Mouse (Mus musculus) cerebellum, adult 18-20 months (tissue): Measurements from ENCODE around the gene Hist1h2aa.
A peak's percentile ranks its signal among the peaks of the same experiment; 100 is the strongest.

Source experiments
- DNase-seq, 2 experiments: peaks; one replicate each; pipeline ENCODE4 v3.0.0; 2021

Hist1h2aa gene

GRCm38 (mm10) chr13:23934211-23934520 is at the start of gene Hist1h2aa:
TSS of gene Hist1h2aa (plus strand) at chr13:23934462.
- no peak for DNase-seq

DNA sequence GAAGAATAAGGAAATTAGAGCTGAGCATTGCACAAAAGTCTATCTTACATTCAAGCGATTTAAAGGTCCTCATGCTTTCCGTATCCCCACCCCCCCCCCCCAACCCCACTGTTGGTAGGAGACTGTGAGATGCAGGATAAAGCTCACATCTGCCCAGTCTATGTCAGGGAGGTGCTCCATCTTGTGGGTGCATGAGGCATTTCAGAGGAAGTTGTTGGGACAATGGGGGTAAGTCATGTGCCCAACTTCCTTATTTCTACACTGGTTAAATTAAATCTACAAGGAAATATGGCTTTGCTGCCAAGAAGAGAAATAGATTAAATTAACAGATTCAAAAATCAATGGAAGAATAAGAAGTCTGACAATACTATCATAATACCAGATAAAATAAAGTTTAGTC is 48.7 kb upstream of the Hist1h2aa start:
- DNase-seq: no peak

DNA sequence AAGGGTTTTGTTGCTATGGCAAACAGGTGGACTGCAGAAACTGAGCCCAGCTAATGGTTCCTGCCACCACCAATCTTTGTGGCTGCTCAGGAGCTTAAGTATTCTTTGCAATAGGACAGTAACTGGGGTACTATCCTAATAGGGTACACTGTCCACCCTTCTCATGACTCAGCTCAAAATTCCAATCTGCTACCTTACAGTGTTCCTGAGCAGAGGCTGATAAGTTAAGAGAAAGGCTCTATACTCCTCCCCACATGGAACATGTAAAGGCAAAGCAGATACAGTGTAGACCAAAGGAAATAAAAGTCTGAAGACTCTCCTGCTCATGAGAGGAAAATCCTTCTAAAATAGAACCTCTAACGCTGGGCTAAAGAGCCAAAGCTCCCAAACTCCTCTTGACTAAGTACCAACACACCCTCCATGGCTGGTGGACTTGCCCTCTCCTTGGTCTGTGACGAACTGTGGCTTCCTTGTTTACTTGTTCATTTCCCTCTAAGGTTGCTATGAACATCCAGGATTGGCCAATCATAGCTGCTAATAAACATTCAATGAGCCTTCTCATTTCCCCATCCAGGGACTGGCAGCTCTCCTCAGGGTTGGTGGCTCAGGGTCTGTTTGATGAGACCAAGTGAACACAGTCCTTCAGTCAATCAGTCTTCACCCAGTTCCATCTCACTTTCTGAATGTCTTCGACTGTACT is 47.1 kb upstream of the Hist1h2aa start:
- no peak for DNase-seq

DNA sequence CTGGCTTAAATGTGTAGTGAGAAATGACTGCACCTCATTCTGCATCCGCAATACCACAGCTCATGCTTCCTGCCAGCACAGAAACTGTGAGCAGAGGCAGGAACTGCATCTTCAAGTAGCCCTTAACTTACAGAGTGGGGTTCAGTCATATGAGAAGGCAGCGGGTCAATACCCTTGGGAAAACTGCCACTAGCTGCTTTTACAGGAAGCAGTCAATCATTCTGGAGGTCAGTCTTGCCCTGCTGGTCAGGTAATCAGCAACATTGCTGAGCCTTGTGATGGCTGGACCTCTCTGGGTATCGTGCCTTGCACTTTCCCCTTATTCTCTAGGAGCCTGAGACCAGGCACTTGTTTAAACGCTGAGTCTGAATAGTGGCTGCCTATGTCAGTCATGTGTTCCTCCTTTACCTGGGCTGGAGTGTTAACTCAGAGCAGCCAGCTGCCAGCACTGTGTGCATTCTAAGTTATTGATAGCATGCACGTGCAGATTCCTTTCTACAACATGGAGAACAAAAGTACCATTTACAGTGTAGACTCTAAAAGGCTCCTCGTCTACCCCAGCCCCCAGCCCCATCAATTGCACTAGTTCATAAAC is 45.2 kb upstream of the Hist1h2aa start:
- no peak for DNase-seq

DNA sequence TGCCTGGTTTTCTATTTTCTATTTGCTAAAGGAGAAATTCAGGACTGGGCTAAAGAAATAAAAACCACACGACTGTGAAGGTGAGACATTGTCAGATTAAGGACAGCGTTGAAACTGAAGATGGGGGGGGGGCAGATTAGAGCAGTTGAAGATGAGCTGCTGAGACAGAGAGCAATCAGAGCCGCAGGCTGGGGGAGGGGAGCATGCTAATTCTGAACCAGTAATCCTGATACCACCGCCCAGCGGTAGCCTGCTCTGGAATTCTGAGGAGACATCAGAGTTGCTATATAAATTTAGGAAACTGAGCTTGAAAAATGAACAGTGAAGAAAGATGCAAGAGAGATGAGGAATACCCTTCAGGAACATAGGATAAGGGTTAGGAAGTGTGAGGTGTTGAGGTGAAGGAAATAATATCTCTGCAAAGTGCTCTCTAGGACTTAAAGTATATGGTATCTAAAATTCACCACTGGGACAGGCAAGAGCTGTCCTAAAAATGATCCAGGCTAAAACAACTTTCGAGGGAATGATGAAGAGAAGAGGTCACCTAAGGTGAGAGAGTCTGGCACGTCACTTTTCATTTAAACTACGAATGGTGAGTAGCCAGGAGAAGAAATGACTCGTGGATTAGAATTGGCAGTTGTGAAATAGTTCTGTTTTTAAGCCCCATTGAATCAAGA is 41.5 kb upstream of the Hist1h2aa start:
- DNase-seq: no peak

- no peak for DNase-seq
Measured at GRCm38 (mm10) chr13:23893269-23893593, 41.0 kb upstream of the Hist1h2aa start.

DNA sequence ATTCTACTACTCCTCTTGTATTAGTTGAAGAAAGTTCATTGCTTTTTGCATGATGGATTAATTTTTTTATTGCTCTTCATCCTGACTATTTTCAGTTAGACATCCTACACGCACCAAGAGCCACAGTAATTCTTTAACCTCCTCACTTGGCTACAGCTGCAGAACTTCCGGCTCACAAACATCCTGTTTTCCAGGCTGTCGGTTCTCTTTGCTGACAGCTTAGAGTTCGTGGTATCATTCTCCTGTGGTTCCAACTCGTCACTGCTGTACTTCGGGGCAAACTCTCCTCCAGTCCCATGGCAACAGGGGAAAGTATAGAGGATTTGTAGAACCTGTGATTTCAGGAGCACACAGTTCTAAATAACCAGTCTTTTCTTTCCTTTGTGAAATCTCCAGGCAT is 36.0 kb upstream of the Hist1h2aa start:
- DNase-seq: no peak

- no peak for DNase-seq
Measured at GRCm38 (mm10) chr13:23906906-23907305, 27.4 kb upstream of the Hist1h2aa start.

GRCm38 (mm10) chr13:23910121-23910520 is 24.1 kb upstream of the Hist1h2aa start:
- DNase-seq: no peak

DNA sequence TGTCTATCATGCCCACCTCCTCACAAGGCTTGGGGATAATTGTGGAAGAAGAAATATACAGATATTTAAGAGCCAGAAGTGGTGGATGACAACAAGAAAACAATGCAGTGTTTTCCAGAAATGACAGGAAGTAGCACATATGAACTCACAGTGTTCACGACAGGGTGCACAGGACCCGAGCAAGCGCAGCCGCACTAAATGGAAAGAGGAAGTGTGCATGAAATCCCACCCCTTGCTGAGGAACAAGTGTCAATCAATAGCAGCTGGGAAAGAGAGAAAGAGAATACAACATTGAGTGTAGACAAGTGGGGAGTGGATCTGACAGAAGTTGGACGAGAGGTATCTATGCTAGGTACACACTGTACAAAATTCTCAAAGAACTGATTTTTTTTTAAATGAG is 22.9 kb upstream of the Hist1h2aa start:
- no peak for DNase-seq

DNA sequence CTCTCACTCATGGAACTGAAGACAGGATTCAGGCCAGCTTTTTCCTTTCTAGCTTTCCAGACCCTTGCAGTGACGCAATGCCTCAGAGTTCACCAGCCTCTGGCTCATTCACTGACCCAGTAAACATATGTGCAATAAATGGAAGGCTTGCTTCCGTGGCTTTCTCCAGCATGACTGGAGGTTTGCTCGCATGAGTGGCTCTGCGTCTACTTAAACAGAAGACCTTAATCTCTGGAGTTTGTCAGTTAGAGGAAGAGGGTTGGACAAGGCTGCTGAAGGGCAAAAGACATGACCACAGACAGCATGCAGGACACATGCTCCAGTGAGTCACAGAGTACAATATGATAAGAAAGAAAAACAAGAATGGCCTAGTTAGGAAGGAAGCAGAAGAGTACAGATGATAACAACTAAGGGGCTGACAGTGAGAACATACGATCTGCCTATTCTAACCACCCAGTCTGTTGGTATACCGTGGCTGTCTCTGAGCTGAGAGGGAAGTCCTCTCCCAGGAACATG is 20.4 kb upstream of the Hist1h2aa start:
- DNase-seq: no peak

DNA sequence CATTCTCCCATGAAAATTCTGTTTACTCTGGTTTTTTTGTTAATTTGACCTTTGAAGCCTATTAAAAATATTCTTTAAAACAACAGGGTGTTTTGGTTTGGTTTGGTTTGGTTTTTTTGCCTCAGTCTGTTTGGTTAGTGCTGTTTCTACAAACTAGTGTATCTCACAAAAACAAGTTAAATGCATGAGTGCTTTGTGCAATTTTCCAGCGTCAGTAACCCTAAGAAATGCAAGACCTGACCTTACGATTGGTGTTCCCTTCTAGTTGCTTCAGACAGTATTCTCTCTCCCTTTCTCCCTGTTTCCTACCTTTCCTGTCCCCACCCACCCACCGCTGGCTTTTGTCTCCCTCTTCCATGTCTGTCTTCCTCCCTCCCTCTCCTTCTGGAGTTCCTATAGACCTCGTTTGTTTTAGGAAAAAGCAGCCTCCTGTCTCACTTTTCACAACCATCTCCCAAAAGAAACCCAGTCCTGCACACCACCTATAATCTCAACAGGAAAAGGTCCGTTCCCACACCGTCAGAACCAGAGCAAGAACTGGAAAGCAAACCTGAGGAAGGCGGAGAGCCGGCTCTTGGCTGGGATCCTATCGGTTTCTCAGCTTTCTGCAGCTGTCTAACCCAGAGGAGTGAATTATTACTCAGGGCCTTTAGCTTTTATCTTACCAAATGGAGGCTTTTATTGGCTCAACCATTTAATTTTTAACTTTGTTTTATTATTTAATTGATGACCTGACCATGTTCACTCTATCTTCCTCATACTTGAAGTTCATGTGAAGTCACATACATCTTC is 19.7 kb upstream of the Hist1h2aa start, which contains the start of gene Slc17a4:
Gene Slc17a4, minus strand, starts transcription at position 634 of the 792 bp plus-strand sequence.
- DNase-seq: no peak

- DNase-seq: no peak
Measured at GRCm38 (mm10) chr13:23916132-23916531, 18.1 kb upstream of the Hist1h2aa start.

- DNase-seq: no peak
Measured at GRCm38 (mm10) chr13:23917674-23918073, 16.6 kb upstream of the Hist1h2aa start.

DNA sequence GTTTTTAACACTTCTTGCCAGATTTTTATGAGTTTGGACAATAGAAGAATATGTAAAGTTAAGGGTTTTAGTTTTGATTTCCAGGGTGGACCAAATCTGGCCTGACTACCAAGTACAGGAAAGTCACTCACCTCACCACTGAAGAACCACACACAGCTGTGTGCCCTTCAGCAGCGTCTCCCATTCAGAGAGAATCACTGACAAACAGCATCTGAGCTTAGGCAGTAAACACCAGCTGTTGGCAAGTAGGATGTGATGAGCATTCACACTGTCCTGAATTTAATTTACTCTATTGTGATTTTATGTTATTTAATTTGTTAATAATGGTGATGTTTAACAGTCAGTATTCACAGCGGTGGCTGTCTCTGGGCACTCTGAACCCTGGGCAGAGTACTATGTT is 8.5 kb upstream of the Hist1h2aa start:
- DNase-seq: no peak

- no peak for DNase-seq
Measured at GRCm38 (mm10) chr13:23928637-23929036, 5.6 kb upstream of the Hist1h2aa start.

DNA sequence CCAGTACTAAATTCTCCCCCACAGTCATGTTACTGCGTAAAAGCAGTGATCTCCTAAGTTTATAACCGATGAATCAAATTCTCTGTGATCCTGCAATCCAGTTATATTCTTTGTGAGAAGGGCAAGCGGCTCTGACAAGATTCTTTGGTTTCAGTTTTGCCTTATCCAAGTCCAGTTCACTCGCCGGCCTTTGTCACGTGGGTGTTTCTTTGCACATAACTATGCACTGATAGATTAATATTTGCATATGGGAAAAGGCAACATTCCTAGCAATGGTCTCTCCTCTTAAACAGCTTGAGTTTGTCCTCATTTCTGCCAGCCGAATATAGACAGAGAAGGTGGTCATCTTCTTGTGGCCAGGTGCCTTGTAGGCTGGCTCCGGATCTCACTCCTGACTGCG is 3.8 kb upstream of the Hist1h2aa start:
- no peak for DNase-seq

- DNase-seq: no peak
Measured at GRCm38 (mm10) chr13:23930904-23931303, 3.4 kb upstream of the Hist1h2aa start.

GRCm38 (mm10) chr13:23933421-23934210 is 646 bp upstream of the Hist1h2aa start, which contains the start of gene Hist1h2ba:
TSS of gene Hist1h2ba (minus strand) at chr13:23934156.
- DNase-seq: no peak

GRCm38 (mm10) chr13:23938699-23939098 is 4.4 kb downstream of the Hist1h2aa start:
- peak; percentile 32 to 35 for DNase-seq

GRCm38 (mm10) chr13:23940291-23940690 is 6.0 kb downstream of the Hist1h2aa start:
- no peak for DNase-seq

DNA sequence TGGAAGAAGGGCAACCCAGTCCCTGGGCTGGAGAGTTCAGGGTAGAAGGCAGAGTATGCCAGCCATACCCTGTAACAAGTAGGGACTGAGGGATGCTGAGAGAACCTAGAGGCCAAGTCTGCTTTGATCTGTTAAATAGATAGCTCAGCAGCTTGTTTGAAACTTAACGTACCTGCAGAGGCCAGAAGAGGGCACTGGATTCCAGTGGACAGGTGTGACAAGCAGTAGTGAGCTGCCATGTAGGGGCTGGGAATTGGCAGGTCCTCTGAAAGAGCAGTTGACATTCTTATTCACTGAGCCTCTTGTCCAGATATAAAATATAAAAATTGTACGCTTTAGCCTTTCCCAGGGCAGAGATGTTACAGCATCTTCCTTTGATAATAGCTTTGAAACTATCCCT is 8.6 kb downstream of the Hist1h2aa start:
- no peak for DNase-seq
